Mouse (Mus musculus): ENCODE results near the gene Thada.

Thada gene

DNA sequence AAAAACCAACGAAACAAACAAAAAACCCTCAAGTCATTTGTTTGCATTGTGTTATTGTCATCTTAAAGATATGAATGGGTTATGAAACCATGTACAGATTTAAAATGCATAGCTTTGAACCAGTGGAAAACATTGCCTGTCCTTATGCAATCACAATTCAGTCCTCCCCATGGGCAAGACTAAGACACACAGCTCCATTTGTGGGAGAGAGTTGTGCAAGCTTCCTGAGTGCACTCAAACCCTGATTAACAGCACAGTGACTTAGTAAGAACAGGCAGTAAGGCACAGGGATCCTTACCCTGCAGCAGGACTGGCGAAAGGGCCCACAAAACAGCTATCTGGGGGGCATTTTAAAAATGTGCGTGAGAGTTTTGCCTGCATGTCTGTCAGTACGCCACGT lies 11.2 kb upstream of the Thada start:
- DNase-seq (ENCODE audit: low spot score): no peak

DNA sequence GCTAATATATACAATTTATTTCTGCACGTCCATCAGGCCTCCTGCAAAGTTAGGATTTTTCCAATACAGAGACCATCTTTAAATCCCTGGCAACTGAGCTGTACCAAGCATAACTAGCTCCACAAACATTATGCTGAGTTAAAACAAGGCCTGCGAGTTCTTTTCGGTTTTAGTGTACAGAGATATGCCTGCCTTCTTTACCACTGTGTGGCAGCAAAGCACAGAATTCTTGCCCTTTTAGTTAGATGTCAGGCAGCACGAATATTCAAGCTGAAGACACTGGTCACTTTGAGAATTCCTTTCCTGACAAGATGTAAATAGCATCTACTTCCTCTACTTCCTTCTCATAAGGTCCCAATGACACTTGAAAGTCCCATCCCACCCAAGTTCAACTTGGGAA lies 8.3 kb upstream of the Thada start:
- no peak for DNase-seq (ENCODE audit: low spot score)

DNA sequence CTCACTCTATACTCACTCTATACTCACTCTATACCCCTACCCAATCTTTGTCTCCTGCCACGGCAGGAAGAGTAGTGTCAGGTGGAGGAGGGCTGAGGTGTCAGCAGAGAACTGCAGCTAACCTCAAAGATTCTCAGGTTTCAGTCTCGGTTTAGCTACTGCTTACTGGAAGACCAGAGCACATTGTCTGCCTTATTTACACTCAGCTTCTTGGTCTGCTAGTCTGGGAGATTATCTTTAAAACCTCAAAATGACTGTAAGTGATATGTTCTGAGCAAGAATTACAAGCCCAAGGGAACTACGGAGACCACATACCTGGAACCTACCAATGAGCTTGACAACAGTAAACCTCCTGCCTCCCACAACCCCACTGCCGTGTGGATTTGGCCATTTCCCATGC lies 31.0 kb downstream of the Thada start:
- no peak for DNase-seq (ENCODE audit: low spot score)

DNA sequence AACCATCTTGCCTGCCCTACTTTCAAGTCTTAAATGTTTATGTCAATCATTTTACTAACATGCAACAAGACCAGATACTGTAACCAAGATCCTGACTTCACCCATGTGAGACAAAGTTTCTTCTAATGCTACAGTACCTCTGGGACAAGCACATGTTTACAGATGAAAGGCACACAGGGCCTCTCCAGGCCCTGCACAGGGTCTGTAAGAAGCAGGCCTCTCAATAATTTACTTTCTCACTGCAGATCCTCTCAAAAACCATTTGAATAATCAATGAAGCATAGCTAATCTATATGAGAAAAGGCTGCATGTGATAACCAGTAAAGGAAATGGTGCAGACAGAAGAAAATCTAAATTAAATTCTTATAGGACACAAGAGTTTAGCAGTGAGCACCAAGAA lies 31.8 kb downstream of the Thada start:
- no peak for DNase-seq (ENCODE audit: low spot score)

DNA sequence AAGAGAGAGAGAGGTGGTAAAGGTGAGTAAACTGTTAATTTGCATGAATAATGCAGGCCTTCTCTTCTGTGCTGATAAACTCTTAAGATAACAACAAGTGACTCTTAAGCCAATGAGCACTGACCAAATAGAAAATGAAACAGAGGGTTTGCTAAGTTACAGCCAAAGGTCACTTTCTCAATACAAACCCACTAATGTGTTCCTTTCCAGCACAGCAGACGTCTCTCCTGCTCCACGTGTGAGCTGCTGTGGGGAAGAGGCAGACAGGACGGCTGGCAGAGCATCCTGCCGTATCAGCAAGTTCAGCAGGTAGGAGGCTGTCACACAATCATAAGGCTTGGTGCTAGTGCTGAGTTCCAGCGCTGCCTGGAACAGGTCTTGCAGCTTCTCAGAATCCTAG lies 34.0 kb downstream of the Thada start:
- DNase-seq (ENCODE audit: low spot score): peak; percentile 27

DNA sequence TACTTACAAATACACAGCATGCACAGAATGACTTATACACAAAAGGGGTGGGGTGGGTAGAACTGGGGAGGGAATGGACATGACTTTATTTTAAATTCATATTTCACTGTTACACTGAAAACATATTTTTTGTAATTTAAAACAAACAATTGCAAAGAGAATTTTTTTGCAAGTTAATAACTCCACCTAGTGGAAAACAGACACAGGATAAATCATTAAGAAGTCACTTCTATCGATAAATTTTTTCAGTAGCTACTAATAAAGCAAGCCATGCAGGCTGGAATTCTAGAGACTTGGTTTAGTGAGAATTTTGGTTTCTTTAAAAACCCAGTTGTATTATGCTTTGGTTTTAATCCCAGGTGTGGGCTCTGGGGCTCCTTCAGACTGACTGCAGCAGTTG lies 41.7 kb downstream of the Thada start:
- DNase-seq (ENCODE audit: low spot score): no peak

DNA sequence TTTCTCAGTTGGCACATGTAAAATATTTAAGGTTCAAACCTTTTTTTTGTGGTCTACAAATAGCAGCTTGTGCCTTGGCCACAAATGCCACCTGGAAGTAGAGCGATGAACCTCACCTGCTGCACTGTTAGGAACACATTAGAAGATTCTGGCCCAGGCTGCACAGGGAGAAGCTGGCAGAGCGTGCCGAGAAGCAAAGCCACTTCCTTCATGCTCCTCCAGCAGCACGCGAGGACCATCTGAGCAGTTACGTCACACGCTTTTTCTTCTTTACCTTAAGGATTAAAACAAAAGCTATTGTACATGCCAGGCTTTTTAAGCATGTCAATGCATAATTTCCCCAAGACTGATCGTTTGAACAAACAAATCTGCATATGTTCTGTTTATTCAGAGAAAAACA lies 43.1 kb downstream of the Thada start:
- DNase-seq (ENCODE audit: low spot score): no peak

DNA sequence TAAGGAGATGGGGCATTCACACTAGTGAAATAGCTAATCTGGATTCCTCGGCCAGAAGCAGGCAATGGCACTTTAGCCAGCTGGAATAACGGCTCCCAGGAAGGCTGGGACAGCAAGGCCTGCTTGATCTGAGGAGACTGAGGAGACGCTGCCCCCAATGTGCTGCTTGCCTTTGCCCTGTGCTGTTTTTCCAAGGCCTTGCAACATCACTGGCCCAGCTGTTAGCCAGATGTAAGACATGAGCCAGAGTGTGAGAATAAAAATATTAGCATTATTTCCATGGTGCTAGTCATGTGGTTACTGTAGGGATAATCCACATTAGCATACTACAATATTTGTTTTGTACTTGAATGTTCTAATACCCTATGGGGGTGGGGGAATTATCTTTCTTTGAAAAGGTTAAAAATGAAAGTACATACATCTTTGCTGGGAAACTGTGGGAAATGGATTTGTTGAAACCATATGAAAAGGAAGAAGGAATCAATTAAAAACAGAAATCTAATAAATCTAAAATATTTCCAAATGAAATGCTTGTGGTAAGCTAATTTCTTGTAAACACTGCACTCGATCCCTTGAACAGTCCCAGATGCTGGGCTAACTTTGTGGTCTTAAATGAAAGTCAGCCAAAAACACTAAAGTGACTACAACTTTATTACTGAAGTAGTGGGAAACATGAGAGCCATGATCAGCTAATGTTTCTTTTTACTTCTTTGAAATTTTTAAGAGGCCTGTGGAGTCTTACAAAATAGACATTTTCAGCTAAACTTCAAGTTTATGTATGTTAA lies 43.8 kb downstream of the Thada start:
- DNase-seq (ENCODE audit: low spot score): no peak

DNA sequence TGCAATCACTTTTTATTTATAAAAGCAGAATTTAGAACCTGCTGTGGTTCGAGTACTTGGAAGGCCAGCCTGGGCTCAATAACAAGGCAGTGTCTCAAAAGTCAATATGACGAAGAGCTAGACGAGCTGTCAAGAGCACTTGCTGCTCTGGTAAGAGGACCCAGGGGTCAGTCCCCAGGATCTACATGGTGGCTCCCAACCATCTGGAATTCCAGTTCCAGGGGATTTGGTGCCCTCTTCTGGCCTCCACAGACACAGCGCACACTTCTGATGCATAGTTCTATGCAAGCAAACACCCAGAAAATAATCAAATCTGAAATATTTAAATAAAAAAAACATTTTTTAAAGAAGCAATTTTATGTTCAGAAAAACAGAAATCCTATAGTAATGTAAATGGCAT lies 45.0 kb downstream of the Thada start:
- no peak for DNase-seq (ENCODE audit: low spot score)

DNA sequence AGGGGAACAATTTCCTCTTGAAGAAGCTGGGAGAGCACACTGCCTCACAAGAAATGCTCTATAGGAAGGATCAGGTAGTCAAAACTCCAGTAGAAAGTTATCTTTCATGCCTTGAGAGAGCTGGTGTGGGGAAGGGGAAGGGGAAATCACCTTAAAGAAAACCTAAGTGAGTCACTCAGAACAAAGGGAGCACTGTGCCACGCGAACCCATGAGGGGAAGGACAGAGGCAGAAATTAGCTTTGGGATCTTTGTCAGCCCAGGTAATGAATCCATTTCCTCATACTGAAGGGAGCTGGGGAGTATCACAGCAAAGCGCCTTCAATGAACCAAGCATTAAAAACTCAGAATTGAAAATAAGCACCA lies 45.7 kb downstream of the Thada start:
- DNase-seq (ENCODE audit: low spot score): no peak

DNA sequence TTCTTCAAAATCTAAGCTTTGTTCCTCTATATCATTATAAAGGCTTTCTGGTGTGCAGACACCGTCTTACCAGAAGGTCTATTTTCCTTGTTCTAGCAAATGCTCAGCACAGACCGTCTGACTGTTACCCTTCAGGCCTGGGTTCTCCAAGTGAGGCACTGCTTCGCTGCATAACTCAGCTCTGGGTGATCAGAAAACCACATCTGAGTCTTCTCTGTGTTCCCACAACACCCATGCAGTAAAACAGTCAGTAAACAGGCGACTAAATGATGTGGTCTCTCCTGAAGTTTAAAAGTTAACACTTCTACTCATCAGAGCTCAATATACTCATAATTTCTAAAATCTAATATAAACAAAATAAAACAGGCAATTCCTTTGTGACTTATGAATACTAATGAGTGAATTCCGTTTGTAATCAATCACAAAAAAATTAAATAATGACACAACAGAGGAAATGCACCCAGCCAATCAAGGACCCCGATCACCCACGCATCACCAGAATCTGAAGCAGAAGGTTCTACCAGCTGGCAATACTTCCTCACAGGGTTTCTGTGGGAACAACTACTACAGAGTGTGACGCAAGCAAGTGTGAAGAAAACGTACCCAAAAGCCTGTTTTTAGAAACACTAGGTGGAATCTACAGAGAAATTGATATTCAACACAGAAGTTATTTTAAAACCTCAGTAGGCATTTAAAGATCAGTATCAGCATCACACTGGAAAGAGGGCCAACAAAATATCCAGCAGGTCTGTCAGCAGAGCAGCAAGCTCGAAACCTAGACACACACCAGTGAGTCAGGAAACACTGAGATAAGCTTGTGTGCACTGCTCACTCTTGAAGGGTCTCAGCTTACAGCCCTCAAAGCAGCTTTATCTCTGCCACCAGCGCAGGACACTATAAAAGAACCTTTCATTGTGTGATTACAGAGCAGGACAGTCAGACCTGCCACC lies 46.4 kb downstream of the Thada start:
- no peak for DNase-seq (ENCODE audit: low spot score)

DNA sequence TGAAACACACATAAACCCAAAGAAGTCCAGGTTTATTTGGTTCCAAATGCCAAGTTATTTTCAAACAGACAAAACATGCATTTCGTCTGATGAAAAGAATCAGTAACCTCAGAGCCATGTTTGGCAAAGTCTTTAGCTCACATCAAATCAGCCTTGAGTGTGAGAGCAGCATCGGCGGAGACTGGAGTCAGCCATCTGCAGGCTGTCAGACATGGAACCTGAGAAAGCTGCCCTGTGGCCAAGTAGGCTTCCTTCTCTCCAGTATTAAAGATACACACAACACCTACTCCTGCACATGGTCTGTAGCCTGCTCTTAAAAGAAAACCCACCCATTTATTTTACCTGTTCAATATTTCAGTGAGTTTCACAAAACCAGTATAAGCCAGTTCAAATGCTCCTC lies 50.1 kb downstream of the Thada start:
- DNase-seq (ENCODE audit: low spot score): no peak

DNA sequence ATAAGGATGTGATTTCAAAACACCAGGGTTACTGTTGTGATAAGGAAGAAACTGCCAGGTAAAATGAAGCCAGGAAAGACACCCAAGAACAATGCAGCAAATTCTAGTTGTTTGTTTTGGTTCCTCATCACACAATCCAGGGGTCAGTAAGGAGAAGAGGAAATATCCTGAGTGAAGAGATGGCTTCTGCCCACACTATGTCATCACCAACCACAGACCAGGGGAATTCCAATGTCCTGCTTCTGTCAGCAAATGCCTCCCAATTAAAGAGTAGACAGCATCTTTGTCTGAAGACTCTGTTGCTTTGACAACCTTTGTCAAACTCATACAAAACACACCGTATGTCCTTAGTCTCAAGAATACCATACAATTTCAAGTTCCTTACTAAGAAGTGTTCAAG lies 57.3 kb downstream of the Thada start:
- no peak for DNase-seq (ENCODE audit: low spot score)

DNA sequence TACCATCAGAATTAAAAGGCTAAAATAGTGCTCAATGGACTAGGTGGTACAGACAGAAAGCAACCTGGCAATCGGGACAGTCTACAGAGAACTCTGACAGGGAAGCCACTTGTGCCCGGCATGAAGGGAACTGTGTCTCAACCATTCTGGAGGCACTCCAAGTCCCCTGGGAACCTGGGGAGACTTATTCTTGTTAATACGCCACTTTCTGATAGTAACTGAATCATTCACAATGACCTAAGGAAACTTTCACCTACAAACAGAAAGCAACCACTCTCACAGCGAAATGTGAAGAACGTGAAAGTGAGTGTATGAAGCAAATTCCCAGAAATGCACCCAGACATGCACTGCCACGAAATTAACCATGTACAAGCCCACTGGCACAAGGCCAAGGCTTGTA lies 60.4 kb downstream of the Thada start:
- DNase-seq (ENCODE audit: low spot score): no peak

DNA sequence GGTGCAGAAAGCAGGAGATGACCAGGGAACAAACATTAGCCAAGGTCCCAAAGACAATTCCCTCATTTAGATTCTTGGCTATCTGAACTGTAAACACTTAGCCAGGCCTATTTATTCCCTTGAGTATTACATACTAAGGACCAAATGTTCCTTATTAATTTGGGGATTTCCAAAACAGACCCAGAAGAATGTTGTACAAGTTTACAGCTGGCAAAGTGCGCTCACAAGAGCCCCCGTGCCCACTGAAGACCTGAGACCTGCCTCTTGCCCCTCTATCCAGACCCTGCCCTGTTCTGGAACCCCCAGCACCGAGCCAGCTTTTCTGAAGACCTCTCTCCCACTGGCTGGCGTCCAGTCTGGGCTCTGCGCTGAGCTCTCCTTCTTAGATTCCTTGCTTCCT lies 64.2 kb downstream of the Thada start:
- DNase-seq (ENCODE audit: low spot score): no peak

DNA sequence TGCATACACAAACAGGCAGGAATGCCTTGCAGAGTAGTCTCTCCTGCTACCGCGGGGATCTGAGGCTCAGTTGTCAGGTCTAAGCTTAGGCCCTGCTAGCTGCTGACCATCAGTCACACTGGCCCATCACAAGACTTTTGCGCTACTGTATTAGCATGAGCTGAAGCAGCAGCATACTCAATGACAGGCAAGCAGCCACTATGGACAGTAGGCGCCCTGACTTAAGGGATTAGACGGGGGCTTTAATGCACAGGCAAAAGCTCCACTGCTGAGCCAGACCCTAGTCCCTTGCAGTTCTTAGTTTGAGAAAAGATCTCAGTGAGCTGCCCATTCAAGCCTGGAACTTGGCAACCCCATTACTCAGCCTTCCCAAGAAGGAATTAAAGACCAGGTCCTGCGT lies 66.6 kb downstream of the Thada start:
- DNase-seq (ENCODE audit: low spot score): no peak

DNA sequence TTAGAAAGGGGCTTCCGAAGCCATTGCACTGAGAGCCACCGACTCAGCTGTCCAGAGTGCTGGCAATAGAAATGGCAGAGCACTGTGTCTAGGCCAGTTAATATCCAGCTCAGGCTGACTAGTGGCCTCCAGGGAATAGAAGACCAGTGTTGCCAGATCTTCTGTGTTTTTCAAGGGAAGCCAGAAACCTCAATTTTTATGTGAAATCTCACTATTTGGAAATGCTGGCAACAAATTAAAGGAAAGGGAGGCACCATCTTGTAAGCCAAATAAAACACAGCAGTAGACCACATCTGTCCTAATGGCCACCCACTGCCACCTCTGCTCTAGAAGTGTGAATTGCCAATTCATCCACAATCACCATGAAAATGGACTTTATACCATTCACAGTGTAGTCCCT lies 76.0 kb downstream of the Thada start:
- no peak for DNase-seq (ENCODE audit: low spot score)

DNA sequence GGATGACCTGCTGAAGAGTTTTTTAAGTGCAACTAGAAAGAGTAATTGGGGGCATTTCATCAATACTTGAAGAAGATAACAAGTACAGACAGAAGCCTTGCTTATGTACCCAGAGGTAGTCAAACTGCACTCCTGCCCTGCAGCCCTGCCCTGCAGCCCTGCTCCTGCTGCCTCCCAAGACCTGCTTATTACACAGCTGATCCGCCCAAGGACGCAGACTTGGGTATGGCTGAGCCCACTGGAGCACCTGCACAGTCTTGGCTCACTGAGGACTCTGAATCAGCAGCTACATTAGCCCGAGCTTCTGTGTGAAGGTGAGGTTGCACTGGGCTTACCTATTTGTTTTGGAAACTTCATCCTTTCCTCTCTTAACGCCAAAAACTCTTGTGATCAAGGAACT lies 79.8 kb downstream of the Thada start:
- no peak for DNase-seq (ENCODE audit: low spot score)

DNA sequence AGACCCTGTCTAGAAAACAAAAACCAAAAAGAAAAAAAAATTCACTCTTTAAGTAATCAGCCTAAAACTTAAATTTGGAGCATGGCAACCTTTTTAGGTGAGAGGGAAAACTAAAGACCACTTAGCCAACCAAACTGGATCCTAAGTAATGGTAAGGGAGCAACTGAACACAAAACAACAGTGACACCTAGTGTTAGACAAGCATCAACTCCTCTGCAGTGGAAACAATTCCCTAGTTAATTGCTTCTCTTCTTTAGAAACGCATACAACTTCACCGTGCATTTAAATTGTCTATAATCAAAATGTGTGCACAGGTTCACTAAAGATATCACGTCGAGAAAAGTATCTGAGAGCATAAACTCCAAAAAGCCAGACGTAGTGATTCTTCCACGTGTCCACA lies 80.3 kb downstream of the Thada start:
- DNase-seq (ENCODE audit: low spot score): no peak

DNA sequence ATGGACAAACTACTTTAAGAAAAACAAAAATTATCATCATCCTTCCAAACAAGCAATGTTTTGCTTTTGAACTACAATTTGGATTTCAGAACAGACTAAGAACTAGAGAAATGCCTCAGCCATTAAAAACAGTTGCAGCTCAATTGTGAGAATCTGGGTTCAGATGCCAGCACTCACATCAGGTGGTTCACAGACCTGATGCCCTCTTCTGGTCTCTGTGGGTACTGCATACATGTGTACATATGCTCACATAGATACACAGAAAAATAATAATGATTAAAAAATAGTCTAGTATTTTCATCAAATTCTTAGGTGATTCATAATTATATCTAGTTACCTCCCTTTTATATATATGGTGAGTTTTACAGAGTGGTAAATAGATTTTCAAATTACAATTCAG lies 81.3 kb downstream of the Thada start:
- no peak for DNase-seq (ENCODE audit: low spot score)

DNA sequence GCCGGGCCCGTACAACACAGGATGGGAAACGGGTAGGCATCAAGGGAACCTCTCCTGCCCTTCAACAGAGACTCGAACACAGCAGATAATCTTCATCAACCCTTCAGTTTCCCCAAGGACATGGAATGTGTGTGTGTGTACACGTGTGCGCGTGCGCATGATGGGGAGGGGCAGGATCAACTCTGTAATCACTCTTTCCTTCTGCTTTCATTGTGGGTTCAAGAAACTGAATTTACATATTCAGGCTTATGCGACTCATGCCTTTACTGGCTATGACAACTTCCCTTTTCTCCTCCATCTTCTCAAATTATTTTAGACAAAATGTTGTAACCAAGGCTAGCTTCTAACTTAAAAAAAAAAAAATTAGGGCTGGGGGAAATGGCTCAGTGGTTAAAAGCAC lies 85.7 kb downstream of the Thada start:
- no peak for DNase-seq (ENCODE audit: low spot score)

DNA sequence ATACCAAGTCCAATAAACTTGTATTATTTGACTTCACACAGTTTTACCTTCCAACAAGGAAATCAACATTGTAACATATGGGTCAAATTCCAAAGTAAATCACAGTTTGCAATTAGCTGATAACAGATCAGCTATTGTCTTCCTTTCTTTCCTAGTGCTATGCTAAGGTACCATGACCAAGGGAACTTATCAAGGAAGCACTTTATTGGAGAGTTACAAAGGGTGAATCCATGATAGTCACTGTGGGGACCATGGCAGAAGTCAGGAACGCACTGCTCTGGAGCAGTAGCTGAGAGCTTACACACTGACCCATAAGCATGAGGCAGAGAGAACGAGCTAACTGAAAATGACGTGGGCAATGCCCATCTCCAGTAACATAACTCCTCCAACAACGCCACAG lies 89.1 kb downstream of the Thada start:
- no peak for DNase-seq (ENCODE audit: low spot score)

DNA sequence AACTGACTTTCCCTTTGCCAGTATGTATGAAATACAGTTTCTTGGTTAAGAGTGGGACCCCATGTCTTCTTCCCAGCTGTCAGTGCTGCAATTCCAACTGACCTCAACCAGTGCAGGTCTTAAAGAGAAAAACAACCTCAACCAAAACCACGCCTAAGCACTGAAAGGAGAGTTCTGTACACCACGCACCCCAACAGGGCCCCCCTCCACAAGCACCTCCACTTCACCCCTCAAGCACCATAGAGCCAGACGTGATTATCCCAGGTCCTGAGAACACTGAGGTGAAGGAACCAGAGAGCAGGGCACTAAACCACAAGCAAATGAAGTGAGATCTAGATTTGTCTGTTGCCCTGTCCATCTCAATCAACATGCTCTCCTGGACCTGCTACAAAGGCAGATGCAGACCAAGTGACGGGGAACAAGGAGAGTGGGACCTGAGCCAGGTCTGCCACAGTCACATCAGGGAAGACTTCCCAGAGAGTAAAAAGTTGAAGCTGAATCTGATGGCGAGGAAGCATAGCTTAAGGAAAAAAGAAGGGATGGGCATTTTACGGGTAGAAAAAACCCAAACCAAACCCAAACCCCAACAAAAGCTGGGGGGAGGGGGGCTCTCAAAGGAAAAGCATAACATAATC lies 93.5 kb downstream of the Thada start:
- DNase-seq (ENCODE audit: low spot score): no peak
